Mouse (Mus musculus) brain, embryonic 18.5 days (tissue): ENCODE data around the gene Lin52.

ENCODE experiments used
- DNase-seq: peaks from one replicate; pipeline ENCODE4 v3.0.0-alpha.2; 2012; ENCODE audit warnings: low read depth, low spot score

Gene Lin52

DNA sequence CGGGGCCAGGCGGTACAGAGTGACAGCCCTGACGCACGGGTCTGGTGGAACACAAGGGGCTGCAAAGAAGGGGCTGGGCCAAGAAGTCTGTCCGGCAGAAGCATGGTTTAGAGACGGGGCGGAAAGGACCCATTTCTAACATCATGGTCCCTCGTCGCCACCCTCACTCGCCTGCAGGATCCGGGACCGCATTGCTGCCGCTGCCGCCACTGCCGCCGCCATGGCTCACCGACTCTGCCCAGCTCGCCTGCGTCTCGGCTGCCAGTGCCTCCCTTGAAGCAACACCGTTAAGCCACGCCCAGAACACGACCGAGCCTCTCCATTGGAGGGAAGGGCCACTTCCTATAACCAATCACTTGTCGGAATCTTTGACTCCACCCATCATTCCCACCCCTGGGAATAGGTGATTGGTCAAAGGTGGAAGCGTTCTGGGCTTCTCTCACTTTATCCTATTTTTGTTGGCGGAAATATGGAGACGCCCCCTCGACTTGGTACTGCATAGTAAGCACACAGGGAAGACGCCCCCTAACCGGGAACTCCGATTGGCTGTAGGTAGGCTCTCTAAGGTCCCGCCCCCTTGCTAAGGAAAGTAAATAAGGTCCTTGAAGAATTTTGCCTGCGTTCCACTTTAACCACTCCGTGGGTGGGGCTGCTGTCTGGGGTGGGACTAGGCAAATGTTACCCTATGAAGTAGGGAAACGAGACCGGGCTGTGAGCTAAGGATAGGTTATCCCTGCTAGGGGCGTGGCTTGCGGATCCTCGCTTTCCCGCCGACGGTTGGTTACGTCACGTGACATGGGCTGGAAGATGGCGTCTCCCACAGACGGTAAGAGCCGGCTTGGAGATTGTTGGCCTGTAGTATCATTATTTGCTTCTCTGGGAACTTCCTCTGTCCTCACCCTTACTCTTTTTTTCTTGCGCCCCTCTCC, at the start of gene Lin52, which contains the start of gene Aldh6a1:
Gene Lin52, plus strand, starts transcription at position 705 of the 929 bp plus-strand sequence.
Gene Aldh6a1, minus strand, starts transcription at position 287 of the 929 bp plus-strand sequence.
- peak; percentile 100 for DNase-seq

DNA sequence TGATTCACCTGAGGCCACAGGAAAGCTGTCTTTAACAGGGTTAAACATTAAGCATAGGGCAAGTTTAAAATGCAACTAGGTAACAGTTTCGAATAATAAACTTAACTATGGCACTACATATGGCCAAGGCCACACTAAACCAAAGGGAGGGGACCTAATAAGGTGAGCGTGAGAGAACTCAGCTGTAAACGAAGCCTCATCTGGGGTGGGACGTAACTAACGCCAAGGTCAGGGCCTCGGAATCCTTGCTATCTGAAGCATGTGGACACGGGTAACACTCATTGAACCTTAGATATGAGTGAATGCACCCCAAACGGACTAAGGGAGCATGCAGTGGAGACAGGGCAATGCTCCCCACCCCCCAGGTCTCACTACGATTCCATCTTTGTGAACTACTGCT, 48.3 kb upstream of the Lin52 start:
- DNase-seq: no peak

DNA sequence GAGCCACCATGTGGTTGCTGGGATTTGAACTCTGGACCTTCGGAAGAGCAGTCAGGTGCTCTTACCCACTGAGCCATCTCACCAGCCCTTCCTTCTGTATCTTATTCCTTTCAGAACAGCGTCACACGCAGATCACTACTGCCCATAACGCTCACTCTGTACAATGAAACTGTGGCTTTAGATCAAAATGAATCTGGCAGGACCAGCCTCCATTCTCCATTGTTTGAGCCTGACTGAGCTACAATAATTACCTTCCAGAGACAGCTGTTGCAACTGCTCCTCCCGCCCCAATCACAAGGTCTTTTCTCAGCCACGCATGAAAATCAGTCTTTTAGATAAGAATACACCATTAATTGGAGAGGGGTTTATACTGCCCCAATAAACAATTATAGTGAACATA, 46.7 kb upstream of the Lin52 start:
- no peak for DNase-seq

DNA sequence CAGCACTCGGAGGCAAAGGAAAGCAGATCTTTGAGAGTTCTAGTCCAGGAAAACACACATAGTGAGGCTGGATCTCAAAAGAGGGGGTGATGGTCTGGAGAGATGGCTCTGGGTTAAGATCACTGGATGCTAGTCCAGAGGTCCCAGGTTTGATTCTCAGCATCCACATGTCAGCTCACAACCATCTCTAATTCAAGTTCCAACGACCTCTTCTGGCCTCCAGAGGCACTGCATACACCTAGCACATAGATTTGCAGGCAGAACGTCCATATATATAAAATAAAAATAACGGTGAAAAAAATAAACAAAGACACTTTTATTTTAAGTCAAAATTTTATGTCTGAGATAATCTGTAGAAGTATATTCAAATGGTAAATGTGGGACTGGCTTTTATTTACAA, 44.0 kb upstream of the Lin52 start:
- no peak for DNase-seq

DNA sequence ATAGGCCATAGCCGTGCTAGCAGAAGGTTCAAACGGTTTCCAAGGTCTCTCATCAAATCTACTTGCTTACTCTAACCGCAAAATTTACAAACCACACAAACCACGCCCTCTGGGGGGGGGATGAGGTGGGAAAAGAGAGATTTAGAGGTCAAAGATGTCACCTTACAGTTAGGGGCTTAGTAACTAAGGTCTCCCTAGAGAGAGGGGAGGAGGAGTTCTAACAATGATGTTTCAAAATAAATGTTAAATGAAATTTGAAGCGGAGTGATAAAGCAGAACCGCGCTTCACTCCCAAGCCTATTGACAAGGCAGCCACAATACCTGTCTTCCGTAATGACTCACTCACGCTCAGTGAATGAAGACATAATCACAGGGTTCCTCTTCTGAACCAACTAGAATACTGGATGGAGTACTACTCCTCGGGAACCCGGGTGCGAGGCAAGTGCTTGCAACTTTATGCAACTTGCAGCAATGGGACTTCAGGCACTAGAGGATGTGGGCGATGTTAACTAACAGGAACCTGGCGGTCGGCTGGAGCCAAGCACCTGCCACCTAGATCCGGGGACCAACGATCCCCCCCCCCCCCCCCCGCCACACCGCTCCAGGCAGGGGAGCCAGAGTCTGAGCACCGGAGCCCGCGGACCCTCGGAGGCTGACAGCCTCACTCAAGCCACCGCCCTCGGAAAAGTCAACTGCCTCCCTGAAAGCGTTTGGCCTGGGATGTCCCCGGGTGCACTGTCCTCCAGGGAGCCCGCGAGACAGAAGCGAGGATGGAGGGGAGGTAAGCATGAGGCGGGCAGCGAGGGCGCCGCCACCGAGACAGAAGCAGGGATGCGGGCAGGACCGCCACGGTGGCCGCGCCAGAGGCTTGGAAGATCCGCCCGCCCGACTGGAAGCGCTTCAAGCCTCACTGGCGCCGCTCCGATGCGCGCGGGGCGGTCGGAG, 43.1 kb upstream of the Lin52 start:
- no peak for DNase-seq

DNA sequence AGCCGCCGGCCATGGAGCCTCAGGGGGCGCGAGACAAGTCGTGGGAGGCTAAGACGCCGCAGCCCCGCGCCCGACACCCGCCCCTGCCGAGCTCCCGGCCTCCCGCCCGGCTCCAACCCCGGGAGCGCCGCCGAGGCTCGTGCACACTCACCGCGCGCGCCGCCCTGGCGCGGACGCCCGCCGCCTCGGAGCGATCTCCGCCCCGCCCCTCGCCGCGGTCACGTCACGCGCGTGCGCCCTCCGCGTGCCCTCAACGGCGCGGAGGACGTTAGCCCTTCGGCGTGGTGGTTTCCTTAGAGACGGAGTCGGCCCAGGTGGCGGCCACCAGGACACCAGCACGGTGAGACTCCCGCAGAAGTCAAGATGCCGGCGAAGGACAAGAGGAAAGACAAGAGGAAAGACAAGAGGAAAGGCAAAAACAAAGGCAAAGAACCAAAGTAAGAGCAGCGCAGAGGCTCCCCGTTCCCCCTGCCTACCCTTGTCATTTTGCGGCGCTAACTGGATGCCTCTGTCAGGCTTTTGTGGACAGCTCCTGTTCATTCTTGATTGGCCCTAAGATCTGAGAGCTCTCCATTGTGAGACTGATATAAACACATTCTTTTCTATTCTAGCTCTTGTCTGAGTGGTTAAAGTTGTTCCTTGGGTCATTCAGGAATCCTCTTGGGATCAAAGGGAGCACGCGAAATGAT, 42.3 kb upstream of the Lin52 start, which contains the start of the genes Entpd5 and Bbof1:
Gene Entpd5, minus strand, starts transcription at position 211 of the 689 bp plus-strand sequence.
Gene Bbof1, plus strand, starts transcription at position 253 of the 689 bp plus-strand sequence.
- DNase-seq: peak; percentile 66

DNA sequence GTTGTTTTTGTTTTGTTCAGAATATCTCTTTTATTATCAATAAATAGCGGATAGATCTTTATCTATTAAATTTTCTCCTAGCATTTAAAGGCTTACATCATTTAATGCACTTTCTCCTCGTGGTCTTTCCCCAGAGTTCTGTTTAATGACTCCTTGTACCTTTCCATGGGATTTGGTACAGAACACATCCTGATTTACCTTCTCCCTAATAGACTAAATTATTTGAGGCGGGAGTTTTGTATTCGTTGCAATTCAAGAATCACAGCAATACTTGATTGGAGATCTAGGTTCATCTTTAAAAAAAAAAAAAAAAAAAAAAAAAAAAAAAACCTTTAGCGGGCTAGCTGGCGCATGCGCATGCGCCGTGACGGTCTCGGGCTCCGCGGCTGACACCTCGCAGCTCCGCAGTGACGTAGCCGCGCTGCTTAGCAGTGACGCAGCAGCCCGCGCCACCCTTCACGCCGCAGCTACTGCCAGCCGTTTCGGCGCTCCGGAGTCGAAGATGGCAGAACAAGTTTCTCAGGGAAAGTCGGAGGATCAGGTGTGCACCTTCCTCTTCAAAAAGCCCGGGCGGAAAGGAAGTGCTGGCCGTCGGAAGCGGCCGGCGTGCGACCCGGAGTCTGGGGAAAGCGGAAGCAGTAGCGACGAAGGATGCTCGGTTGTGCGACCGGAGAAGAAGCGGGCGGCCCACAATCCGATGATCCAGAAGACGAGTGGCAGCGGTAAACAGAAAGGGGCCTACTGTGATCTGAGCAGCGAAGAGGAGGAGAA, 34.2 kb upstream of the Lin52 start, which contains the start of gene Rnf113a2:
Gene Rnf113a2, plus strand, starts transcription at position 363 of the 771 bp plus-strand sequence.
- DNase-seq: peak; percentile 78

DNA sequence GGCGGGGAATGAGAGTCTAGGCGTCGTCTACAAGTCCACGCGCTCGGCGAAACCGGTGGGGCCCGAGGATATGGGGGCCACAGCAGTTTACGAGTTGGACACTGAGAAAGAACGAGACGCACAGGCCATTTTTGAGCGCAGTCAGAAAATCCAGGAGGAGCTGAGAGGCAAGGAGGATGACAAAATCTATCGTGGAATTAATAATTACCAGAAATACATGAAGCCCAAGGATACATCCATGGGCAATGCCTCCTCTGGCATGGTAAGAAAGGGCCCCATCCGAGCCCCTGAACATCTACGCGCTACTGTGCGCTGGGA, 33.7 kb upstream of the Lin52 start:
- no peak for DNase-seq

DNA sequence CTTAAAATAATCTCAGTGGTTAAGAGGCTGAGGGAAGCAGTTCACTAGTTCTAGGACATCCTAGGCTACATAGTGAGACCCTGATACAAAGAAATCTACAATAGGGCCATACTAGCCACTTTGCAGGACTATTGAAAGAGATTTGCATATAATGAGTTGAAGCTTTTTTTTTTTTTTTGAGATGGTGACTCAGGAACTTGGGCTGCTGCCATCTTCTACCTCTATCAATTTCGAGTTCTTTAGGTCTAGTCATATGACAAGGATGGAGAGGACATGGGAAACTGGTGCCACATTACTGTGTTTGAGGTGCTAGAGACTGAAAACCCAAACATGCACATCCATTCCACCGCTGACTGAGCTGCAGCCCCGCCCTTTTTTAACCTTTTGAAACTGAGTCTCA, 27.2 kb upstream of the Lin52 start:
- DNase-seq: no peak

DNA sequence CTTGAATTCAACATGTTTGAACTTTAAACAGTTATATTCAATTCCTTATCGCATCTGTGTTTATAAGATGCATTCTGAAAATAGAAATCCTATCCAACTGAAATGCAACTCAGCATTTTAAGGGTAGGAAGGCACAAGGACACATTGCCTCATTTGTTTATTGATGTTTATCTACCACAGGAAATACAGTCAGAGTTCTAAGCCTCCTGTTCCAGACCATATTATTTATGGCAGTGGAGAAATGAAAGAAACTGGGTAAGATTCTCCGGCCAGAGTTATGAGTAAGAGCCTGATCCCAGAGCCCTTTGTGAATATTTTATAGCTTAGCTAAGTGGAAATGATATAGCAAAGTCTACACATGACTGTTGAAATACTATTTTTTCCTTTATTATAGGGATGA, 21.4 kb upstream of the Lin52 start:
- DNase-seq: no peak

DNA sequence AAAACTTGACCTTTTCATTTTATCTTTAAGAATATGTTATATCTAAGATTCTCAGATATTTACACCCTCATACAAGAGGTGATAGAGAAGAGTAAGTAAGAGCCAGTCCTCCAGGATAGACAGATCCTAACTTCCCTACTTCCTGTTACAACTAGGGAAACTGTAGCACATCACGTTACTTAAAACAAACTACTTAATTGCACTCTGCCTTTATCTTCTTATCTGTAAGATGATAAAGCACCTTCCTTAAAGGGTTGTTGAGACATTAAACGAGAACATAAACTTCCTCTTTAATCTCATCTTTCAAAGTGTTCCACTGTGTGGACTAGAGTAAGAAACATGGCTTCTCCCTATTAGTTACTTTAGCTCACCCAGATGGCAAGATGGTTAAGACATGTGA, 12.5 kb upstream of the Lin52 start:
- no peak for DNase-seq

DNA sequence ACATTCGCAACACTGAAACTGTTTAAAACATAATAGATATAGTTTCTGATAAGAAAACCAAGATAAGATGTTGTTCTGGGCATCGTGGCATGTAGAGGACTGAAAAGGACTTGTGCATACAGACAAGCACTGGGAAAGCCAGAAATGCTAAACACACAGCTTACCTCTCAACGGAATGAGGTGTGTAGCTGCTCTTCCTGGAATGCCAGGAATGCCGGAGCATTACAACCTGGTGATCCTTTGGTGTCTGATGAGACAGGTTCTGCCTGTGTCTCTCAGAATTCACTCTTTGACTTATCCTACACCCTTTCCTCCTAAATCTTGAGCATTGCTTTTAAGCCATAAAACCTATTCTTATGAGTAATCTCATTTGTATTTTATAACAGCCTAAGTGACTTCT, 8.7 kb upstream of the Lin52 start:
- DNase-seq: no peak

DNA sequence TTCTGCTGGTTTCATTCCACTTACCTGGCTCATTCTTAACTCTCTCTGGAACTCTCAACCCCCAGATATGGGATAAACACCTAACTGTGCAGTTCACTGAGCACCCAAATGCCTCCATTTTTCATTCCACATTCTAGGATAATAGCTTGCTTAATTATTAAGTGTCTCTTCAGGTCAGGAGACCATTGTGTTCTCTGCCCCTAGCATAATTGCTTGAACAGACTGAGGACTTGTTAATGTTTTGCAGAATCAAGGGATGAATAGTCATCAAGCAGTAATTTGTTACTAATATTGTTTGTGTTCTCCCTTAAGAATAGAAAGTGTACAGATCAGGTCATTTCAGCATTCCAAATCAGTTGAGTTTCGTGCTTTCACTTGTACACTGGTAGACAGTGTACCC, 3.8 kb upstream of the Lin52 start:
- DNase-seq: no peak

DNA sequence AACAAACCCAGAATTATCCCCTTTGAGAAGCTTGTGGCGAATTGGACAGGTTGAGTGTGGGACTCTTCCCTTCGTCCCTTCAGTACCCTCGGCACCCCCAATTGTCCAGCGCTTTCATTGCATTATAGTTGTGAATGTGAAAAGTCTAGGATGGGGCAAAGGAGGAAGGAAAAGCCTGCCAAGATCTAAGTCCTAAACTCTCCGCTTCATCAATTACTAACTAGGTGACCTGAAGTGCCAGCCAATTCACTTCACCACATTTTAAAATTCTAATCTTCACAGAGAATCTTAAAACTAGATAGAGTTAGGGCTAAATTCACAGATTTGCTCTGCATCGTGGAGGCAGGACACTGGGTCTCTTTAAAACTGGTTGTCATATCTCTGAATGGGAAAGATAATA, 3.0 kb upstream of the Lin52 start:
- no peak for DNase-seq

DNA sequence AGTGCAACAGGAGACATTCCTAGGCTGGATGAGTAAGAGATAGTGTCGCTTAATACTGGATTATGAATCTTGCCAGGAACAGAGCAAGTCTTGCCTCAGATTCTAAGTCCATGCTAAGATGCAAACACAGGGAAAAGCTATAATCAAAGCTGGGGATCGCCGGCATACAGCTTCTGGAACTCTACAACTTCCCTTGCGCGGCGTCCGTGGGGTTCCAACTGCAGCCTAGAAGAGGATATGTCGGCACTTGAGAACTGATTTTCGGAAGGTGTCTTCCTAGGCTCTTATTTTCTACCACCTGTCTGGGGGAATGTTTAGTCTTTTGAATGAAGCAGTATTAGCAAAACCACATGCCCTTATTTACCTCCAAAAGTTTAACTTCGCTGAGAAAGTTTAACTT, 1.3 kb upstream of the Lin52 start:
- DNase-seq: no peak

DNA sequence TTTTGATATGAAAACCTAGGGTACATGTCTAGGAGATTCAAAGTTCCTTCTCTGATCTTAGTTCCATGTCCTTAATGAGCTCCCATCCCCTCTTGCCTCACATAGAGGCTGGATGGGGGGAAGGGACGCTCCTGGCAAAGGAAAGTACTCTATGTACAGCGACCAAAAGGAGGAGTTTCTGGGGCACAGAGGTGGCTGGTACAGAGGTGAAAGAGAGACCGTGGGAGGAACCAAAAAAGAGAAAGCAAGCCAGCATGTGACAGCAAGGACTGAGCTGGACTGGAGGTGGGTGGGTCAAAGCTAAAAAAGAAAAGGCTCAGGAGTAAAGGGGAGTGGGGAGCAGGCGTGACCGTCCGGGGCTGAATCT, 888 bp upstream of the Lin52 start:
- DNase-seq: no peak

DNA sequence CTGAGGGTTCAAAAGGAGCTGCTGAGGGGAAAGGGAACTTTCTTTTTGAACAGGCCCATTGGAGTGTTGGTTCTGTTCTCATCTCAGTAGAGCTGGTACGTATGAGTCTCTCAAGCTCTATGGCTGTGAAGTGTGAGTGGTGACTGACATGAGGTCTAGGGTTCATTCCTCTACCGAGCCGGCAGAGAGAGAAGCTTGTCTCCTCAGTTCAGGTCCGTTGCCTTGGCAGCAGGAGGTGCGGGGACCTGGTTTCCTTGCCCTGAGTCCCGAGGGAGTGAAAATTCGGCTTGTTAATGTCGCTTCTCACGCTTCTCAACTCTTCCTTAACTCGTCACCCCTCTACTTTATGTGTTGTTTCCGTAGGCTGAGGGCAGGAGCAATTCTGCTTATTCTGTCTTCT, 579 bp downstream of the Lin52 start:
- no peak for DNase-seq

DNA sequence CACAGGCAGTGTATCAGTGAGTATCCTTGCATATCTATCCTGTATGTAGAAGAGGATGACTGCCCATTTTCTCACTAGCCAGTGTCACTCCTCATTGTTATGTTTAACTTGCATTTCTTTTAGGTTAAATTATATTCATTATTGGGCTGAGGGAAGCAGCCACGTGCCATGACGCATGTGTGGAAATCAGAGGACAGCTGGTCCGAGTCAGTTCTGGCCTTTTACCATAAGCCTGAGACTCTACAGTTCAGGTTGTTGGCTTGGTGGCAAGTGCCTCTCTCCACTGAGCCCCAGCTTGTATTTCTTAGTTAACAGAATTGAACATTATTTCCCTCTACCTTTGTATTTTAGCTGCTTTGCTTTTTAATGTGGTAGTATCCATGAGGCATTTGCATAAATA, 5.7 kb downstream of the Lin52 start:
- no peak for DNase-seq

DNA sequence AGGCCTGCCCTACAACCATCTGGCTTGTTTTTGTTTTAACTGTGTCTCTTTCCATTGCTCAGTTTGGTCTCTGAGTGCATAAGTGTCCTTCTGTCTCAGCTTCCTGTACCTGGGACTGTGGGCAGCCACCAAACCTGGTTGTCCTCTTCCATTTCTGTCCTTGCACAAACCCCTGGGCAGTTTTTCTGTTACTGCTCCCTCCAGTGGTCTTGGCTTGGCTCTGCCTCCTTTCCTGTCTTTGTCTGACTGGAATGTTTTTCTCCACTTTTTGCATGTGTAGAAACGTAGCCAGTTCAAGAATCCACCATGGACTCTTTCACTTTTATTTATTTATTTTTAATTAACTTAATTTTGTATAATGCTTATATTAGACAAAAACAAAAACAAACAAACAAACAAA, 8.6 kb downstream of the Lin52 start:
- DNase-seq: no peak

DNA sequence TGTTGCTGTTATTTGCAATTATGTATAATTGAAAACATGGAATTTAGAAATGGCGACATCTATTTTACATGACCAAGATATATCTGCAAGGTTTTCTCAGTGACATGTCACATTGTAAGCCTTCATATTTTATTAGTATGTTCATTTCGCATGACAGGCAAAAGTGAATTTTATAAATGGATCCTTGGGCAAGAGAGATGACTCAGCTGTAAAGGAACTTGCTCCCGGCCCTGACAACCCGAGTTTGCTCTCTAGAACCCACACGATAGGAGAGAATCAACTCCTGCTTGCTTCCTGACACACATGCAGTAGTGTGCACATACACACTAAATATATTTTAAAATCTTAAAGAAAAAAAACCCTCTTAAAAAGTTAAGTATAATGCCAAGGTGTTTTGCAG, 10.2 kb downstream of the Lin52 start:
- DNase-seq: no peak

DNA sequence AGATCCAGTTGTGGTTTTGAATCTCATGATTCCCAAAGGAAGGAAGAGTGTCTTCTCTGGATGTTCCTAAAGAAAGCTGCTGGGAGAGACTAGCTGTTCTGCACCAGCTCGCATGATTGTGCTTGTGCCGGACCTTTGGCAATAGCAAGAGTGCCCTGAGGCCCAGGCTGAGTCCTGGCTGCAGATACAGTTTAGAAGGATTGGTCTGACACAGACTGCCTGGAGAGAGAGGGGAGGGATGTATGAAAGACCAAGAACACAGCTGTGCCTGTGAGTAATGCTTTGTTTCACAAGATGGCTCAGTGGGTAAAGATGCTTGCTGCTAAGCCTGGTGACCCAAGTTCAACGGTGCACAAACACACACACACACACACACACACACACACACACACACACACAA, 11.6 kb downstream of the Lin52 start:
- no peak for DNase-seq
